Mouse (Mus musculus) hematopoietic stem cell, adult 5-6 weeks (primary cell): ENCODE data around the gene Akr1c19. TPM values are rescaled to one million over a fixed set of nuclear protein-coding genes. Genes with fewer than 3 reads are reported as not detected.
"Not testable (repeated sequence)": the region's sequence is repeated elsewhere in the genome, so short reads cannot be mapped to it uniquely, and the experiment has no call there.

Experiments
- ATAC-seq, 2 experiments: fragments of 125-278 bp in 1 of 2; replicated peaks in 1 of 2; 2 replicates each; pipeline ENCODE4 v1.8.0; 2016 to 2017; ENCODE audit warnings: inconsistent platforms in 2 of 2, mild to moderate bottlenecking in 2 of 2, moderate number of reproducible peaks in 2 of 2, low read depth in 1 of 2, moderate TSS enrichment in 1 of 2; ENCODE audit not compliant: low FRiP score in 2 of 2, poor library complexity in 2 of 2, severe bottlenecking in 2 of 2, insufficient read depth in 1 of 2, low TSS enrichment in 1 of 2
- total RNA-seq: library from RNA; stranded (forward); fragments of 172-1452, 232-1000 nt; gene quantifications from 2 replicates; pipeline ENCODE4 v1.2.3, GENCODE M21; 2017

Gene Akr1c19
- 0.05 and 5.6 TPM in 2 replicates for total RNA-seq

DNA sequence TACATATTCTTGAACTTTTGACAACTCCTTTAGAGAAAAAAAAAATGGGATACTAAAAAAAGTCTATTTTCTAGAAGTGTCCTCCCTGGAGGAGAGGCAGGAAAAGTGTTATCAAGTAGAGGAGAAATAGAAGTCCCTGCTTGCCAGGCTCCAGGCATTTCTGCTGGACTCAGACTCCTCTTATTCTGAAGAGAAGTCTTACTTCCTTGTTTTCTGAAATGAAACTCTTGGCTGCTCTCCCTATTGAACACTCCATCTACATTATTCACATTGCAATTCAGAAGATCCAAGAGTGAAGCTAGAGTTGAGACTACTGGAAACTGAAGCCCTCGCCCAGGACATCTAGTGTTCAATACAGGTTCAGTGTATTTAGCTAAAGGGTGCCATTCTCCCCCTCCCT, at the start of gene Akr1c19:
Gene Akr1c19 (plus strand): TSS at position 260 of the 400 bp plus-strand sequence.
- no peak for ATAC-seq

DNA sequence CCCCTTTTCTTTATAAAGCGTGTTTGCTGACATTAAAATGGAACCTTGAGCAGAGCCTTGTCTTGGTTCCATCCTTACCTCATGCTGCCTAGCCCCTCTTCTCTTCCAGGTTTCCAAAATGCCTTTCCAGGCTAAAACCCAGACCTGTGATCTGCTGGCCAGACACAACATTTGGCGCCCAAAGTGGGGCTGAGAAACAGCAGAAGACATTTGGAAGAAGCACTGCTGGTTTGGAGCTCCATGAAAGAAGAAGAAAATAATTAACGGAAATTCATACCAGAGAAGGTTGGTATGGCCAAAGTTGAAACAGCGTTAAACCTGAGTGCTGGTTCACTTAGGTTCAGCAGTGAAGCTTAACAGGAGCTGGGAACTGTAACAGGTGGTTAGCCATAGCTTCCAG, 47.2 kb upstream of the Akr1c19 start:
- not testable (repeated sequence) for ATAC-seq

DNA sequence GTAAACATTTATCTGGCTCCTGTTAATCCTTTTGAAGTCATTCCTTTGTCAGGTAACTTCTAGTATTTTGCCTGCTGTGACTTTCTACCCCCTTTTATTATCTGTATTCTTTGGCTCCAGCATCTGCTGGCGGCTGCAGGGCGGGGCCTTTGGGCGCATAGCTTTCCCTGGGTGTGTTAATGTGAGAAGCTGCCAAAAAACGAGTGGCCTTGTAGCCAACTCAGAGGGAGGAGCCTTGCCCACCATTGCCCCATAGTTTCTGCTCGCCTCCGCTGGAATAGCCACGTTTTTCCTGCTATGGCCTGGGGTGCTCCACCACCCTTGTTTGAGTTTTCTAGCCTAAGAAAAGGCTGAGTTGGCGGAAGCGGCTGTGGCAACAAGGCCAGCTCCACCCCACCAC, 45.4 kb upstream of the Akr1c19 start:
- ATAC-seq = no peak

DNA sequence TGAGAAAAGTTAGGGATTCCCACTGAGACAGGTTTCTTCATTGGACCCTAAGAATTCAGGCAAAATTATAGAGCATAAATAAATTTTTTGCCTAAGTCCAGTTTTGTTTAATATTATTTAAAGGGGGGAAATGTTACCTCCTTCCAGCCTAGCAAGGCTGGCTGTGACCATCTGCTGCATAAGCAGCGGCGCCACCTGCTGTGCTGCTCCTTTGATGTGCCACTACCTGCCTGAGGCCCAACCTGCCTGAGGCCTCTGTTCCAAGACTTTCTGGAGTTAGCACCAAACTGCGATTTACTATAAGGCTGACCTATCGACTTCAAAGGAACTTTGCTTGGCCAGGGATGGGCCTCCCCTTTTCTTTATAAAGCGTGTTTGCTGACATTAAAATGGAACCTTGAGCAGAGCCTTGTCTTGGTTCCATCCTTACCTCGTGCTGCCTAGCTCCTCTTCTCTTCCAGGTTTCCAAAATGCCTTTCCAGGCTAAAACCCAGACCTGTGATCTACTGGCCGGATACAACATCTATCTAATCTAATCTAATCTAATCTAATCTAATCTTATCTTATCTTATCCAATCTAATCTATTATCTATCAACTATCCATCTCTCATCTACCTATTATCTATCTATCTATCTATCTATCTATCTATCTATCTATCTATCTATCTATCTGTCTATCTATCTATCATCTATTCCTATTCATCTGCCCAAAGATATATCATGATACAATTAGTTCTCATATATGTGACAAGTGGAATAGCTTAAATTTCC, 41.7 kb upstream of the Akr1c19 start:
- not testable (repeated sequence) for ATAC-seq

DNA sequence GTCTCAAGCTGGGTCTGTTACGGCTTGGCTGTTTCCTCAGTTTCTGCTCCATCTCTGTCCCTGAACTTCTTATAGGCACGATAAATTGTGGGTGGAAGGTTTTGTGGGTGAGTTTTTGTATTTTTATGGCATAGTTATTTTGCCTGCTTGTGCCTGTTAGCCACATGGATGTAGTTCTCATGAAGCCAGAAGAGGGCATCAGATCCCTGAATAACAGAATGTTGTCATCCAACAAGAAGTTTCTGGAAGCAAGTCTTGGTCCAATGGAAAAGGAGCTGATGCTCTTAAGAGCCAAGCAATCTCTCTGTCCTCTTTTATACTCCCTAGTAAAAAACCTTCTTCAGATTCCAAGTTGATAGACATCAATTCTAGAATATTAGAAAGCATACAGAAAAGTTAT, 40.3 kb upstream of the Akr1c19 start:
- ATAC-seq = no peak

DNA sequence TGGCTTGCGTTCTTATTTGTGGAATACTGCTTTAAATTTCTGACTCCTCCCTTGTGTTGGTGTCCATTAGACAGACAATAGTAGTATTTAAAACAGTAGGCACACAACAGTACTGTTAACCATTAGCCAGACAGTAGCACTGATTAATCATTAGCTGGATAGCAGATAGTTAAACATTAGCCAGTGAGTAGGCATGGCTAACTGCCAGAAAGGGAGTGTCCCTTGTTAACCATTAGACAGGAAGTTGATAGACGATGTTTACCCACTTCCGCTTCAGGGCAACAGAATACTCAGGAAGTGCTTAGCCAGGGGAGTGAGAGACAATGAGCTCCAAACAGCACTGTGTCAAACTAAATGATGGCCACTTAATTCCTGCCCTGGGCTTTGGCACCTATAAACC, 37.6 kb upstream of the Akr1c19 start, which contains the start of gene Akr1c13:
Gene Akr1c13 (plus strand): TSS at position 247 of the 400 bp plus-strand sequence.
- peak; percentile 96 to 97 for ATAC-seq

DNA sequence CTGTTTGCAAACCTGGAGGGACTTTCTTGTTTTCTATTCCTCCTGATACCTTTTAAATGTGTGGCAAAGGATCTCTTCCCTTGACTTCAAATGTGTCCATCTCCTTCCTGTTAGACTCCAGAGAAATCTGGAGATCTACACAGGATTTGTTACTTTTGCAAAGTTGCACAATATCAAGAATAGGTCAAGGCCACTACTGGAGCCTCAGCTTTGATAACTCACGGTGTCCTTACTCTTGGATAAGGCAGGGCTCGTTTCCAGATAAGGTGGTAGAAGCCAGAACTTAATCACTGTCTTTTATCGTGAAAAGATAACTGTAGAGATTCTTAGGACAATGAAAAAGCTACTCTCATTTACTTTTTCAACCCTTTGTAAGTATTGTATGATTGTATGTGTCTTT, 36.0 kb upstream of the Akr1c19 start:
- no peak for ATAC-seq

DNA sequence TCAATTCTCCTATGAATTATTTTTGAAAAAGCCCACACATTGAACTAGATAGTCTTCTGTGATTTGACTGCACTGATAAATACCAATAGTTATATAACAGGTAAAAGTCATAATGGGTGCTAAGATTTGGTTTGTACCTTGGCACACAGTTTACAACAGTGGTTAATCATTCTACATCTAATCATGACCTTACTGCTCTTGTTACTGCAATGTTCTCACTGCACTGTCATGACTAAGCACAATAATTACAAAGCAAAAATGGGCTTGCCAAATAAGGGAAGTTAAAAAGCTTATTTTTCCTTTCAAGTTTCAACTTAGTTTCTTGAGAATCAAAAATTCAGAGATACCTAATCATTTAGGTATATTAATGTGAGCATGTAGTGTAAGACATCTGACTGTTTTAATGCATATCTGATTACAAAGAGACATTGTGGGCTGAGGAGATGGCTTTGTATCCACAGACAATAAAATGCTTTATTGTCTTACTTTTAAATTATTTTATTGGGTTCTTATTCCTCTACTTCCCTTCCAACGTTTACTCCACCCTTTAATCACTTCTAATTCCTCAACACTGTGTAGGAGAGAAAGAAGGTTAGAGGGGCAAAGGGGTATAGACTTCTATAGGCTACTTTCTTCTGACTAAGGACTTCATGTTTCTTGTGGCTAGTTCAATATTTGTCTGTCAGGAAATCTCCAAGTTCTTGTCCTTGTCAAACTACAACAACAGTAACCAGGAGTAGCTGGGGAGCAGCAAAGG, 22.2 kb upstream of the Akr1c19 start:
- peak; percentile 87 to 99 for ATAC-seq

DNA sequence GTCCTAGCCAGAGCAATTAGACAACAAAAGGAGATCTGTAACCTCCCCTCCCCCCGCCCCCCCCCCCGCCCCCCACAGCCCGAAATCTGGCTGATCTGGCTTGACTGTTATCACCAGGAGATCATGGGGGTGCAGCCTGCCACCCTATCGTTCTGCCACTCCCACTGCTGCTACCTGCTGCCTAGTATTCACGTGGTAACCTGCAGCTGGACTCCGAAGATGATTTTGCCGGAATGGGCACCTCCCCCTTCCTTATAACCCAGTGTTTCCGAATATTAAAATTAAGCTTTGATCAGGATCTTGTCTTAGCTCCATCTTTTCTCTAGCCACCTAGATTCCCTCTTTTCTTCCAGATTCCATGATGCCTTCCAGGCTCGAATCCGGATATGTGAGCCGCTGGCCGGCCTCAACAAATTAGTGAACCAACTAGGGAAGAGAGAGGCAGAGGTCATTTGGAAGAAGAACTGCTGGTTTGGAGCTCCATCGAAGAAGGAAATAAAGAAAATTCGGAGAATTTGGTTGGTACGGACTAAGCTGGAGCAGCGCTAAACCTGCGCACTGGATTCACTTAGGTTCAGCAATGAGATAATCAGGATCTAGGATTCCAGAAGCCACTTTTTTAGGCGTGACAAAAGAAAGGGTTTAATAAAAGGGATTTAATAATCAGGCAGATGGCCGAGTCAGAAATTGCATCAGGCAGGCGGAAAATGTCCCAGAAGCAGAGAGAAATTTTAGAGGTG, 16.8 kb upstream of the Akr1c19 start:
- ATAC-seq = no peak

DNA sequence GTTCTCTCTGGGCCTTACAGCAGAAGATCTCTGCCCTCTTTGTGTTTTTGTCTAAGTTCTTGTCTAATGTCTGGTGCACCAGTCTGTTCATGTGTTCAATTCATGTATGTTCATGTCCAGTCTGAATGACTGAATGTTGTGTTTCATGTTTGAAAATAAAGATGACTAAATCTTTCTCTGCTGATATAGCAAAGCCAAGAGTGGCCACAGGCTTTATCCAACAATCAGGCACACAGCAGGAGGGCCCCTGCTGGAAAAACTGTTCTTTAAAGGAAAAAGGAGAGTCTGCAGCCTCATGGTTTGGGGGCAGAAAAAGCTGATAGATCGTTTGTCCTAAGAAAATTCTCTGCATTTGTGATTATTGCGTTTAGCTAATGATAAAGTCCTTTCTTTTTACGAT, 16.2 kb upstream of the Akr1c19 start:
- no peak for ATAC-seq

DNA sequence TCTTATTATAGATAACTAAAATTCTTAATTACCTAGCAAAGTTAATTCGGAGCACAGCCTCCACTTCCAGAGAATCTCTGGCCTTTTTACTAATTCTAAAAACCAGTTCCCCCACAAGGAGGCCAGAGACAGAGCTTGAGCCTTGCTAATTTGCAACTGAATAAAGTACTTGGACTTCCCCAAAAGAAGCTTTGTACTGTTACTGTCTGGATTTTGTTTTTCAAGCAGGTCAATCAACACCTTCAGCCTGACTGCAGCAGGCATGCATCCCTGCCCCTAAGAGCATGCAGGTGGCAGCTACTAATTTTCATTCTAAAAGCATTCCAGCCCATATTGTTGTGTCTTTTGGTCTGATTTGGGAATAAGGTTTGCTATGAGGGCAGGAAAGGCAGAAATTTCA, 13.0 kb upstream of the Akr1c19 start:
- not testable (repeated sequence) for ATAC-seq

DNA sequence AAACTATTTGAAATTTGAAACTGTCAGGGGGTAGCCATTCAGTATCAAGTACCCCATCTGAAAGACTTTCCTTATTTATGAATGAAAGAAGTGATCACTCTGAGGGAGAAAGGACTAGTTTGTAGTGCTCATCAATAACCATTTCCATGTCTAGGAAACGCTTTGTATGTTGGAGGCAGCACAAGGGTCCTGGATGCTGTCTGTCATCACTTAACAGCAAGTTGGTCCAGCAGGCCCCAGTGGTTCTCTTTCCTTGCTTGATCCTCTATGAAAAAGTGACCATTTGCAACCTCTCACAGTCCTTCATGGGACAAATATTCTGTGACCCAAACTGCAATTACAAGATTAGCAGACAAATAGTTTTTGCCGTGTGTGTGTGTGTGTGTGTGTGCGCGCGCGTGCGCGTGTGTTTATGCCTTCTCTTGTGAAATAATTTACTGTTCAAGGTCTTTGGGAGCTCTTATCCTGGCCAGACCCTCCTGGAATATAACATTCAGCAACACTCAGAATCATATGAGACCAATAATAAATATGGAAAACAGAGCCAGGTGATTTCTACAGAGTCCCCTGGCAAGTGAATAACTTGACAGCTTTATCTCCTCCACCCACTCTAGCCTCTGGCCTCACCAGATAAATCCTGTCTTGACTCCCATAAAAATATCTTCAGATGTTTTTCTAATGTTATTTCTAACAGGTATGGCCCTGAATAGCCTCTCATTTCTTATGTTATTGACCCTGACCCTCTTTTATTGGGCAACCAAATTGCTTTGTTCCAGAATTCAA, 2.5 kb downstream of the Akr1c19 start:
- no peak for ATAC-seq

DNA sequence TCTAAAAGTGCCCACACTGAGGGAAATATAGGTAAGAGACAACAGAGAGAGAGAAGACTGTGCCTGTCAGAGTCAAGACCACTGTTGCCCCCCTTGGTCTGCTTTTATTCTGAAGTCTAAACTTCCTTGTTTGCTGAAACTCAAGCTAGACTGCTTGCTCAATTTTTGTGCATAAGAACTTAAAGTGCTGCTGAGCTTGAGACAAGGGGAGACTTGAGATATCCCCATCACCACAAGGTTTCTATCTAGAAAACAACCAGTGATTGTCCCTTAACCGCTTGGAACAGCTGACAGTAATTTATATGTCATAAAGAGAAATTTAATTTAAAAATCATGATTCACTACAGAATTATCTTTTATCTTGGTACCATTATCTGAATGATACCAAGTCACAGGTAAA, 4.6 kb downstream of the Akr1c19 start:
- ATAC-seq = no peak

DNA sequence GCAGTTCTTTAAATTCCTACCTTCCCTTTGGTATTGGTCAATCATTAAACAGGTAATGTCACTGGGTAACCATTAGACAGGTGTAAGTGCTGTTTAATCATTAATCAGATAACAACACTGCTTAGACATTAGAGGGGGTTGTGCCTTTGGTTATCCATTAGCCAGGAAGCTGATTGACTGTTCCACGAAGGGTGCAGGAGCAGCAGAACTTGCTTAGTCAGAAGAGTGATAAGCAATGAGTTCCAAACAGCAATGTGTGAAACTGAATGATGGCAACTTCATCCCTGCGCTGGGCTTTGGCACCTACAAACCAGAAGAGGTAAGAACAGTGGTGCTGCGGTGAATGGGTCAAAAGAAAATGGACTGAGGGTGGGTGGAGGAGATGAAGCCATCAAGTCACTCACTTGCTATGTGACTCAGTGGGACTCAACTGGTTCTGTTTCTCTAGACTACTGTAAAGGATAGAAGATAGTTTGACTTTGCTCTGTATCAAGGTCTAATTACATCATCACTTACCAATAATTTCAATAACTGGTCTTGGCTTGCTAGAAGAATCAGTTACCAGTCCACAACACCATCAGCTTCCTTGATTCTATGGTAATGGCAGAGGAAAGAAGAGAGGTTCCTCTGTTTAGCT, 5.2 kb downstream of the Akr1c19 start:
- no peak for ATAC-seq

DNA sequence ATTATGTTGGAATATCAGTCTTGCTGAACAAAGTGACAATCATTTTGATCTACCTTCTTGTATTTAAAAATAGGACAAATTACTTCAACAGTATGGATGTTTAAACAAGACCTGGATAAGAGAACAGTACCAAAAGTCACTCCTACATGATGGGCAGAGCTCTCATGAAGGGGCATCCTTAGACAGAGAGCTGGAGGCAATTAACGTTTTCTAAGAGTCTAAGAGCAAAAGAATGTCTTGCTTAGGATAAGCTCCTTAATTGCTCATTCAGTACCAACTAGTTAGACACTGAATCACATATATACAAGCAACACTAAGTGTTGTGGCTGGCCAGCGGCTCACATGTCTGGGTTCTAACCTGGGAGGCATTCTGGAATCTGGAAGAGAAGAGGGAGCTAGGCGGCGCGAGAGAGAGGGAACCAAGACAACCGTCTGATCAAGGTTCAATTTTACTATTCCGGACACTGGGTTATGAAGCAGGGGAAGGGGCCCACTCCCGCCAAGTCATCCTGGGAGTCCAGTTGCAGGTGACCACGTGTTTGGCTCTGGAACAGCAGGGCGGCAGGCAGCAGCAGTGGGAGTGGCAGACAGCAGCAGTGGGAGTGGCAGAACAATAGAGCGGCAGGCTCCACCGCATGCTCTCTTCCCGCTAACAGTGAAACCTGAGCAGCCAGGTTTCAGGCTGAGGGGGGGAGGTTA, 16.5 kb downstream of the Akr1c19 start:
- peak; percentile 88 to 89 for ATAC-seq

DNA sequence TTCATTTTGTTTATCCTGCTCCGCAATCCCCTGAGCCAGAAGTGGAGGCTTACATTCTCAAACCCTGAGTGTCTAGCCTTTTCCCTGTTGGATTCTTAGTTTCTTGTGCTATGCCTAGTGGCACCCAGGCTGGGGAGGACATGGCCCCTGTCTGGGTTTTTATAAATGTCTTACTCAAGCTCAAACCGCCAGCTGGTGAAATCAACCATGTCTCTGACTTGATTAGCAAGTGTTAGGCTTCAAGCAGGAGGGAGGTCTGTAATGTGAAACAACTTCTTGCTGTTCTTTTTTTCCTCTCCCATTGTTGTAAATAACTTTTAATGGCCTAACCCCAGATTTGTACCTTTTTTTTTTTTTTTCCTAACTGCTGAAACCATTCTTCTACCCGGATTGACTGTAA, 20.8 kb downstream of the Akr1c19 start:
- no peak for ATAC-seq
